Mouse (Mus musculus): ENCODE data around the gene Elmo1.

The Elmo1 gene

GRCm38 (mm10) chr13:20090133-20090710 is at the start of gene Elmo1:
Gene Elmo1, plus strand, starts transcription at chr13:20090596.
- peak; percentile 67 to 80 for DNase-seq

DNA sequence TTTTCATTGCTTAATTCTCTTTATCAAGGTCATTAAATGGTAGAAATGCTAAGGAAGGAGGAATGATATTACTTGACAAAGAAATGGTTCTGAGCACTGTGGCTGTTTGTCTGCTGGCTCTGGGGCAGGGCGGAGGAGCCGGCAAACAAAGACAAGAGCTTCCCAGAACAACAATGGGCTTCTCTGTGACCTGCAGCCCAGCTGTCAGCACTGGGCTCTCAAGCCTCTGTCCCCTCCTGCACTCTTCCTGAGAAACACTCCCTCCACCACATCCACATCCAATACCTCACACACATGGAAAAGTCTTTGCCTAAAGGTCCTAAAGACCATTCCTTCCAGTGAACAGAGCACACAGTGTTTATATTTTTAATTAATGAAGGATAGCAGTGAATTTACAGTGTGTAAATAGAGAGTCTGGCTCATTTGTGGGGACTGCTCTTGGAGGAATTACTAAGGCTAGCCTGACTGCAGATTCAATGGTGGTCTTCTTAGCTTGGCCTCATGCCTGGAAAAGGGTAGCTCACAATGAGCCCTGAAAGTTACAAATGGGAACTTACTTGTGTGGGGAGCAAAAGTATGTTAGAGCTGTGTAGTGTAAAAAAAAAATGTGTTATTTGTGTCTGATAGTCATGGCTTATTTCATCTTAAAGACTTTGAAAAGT is 49.1 kb upstream of the Elmo1 start:
- DNase-seq: no peak

DNA sequence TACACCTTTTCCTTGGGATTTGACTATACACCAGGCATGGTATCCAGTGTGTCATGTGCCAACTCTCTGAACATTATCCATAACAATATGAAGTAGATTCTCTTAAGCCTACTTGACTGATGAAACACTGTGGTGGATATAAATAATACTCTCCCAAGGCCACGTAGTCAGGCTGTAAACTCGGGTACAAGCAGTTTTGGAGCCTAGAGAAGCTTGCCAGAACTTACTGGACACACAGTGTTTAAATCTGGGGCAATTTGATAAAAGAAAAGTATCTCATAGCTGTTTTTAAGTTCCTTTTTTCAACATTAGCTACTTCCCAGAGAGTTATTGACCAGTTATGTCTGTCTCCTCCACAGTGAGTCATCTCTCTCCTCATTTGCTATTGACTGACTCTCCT is 47.5 kb upstream of the Elmo1 start:
- DNase-seq: no peak

- DNase-seq: no peak
These were observed 45.0 kb upstream of the Elmo1 start for GRCm38 (mm10) chr13:20045350-20045749.

DNA sequence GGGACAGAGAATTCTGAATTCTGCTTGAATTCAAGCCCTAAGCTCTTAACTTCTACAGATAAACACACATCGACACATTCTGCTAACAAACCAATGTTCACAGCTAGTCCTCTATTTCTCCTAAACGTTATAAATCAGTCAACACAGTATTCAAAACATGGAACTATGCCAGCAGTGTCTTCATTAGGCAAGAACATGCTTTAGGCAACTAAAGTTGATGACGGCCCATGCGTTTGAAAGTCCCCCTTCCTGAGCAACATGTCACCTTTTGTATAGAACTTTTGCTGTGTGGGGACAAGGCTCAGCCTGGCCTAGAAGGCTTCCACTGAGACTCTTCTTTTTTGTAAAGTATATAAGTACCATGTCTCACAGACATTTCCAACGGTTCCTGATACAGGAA is 44.6 kb upstream of the Elmo1 start:
- no peak for DNase-seq

- no peak for DNase-seq
These were observed 44.0 kb upstream of the Elmo1 start for GRCm38 (mm10) chr13:20046406-20046805.

DNA sequence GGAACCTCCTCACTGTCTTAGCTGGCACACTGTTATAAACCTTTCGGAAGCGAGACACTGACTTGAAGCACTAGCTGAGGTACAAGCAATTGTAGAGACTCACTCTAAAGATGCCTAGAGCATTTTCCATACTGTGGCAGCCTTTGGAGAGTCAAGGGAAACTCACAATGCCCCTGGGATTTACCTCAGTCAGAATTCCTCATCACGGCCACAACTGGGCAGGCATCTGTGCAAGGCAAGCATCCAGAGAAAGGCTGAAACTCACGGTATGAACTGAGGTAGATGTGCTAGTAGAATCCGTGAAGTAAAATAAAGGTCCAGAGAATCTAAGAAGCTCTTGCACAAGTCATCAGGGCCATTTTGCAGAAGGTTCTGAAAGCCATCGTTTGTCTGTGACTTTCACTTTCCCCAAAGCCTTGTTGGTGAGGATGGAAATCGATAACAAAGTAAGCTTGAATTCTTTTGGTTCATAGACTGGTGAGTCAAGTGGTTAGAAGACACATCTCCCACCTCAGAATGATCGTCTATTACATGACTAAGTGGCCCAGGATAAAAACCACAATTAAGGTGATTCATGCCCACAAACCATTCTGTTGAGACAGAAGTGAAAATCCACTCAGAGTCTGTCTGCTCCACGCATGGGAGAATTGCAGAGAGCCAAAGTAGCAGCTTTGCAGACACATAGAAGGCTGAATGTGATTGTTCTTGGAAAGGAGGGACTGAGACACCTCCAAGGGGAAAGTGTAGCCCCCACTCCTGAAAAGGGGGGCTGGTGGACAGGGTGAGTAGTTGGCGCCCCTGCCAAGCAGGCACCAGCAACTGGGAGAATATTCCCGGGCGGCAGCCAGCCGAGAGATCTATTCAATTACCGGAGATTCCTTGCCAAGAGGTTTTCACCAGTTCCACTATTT is 42.2 kb upstream of the Elmo1 start:
- no peak for DNase-seq

DNA sequence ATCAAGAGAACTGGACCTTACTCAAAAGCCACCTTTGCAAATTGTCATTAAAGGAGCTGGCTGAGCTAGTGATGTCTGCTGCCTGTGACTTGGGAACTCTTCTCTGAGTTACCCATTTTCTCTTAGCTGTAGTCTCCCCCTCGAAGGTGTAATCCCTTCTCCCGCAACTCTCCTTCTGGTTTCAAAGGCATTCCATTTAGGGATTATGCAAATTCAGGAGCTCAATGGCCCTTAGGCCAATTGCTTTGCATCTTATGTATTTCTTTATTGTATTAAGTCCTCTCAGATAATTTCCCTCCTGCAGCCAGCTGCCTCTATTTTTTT is 41.6 kb upstream of the Elmo1 start:
- no peak for DNase-seq

DNA sequence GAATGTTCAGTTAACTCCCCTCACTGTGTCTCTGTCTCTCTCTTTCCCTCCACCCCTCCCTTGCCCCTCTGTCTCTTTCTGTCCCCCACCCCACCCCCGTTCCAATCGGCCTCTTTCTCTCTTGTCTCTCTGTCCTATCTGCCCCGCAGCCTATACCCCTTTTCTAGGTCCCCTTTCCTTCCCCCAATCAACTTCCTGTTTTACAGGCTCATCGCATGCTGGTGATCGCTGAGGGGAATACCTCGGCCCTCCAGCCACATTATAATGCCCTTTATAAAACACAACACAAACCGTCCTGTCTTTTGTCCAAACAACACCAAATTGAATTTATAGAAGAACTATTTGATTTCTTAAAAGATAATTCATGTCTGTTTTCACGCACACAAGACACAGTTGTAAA is 40.7 kb upstream of the Elmo1 start:
- no peak for DNase-seq

DNA sequence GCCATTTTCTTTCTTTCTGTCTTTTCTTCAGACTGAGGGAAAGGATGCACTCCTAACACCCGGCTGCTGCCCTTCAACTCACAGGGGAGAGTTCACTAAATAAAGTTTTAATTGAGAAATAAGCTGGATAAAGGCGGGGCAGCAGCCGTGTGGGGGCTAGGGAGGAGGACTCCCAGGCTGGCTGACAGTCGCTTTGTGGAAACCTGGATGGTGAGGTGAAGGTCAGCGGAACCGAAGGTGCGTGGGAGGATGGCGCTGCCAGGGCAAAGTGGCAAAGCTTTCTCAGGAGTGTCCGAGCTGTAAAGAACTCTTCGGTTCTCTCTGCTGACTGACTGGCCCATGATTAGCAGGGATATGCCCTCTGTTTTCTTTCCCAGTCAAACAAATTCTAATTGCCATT is 40.2 kb upstream of the Elmo1 start:
- DNase-seq: peak in 1 of 2 experiments; percentile 5

DNA sequence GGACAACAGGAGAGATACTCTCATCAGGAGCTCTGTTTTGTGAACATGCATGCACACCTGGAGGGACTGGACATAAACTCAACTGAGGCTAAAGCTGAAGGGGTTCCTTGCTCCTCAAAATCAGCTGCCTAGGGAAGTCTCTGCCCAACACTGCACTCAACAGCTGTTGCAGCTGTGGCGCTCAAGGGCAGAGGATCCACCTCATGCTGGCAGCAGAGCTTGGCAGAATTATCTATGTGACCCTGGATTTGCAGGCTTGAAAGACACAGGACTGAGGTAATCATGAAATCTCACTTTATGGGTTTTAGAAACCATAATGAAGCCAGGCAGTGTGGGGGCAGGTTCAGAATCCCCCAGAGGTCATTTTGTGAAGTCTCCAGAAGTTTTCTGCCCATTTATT is 32.5 kb upstream of the Elmo1 start:
- no peak for DNase-seq

- no peak for DNase-seq
These were observed 29.4 kb upstream of the Elmo1 start for GRCm38 (mm10) chr13:20061031-20061430.

DNA sequence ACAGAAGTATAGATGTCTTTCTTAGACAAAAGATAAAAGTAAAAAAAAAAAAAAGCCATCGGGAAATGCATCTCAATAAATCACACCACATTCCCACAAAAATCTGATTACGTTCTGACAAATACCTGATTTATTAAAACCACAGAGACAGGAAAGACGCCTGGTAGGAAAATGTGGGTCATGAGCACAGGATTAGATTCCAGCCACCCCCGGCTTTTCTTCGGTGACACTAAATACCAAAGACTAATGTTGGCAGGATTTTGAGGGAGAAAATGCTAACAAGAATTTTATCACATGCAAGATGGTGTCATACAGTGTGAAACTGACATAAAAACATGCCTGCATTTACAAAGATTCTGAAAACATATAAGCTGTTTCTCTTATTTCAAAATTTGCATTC is 27.1 kb upstream of the Elmo1 start:
- DNase-seq: peak; percentile 8 to 20

- no peak for DNase-seq
These were observed 18.4 kb upstream of the Elmo1 start for GRCm38 (mm10) chr13:20072043-20072442.

DNA sequence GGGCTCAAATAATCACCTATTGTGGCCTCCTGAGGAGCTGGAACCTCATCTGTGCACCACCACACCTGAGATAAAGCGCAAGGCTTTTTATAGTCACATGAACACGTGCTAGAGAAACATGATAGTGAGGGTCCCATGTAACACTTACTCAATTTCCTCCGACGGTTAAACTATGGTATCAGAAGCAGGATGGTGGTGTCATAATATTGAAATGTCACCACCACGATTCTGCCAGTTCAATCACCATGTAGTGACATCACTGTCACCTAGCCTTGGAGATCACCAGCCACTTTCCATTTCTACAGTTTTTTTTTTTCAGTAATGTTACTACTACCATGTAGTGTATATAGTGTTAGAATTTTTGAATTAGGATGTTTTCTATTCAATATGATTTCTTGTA is 17.4 kb upstream of the Elmo1 start:
- no peak for DNase-seq

- no peak for DNase-seq
These were observed 13.9 kb upstream of the Elmo1 start for GRCm38 (mm10) chr13:20076521-20076920.

DNA sequence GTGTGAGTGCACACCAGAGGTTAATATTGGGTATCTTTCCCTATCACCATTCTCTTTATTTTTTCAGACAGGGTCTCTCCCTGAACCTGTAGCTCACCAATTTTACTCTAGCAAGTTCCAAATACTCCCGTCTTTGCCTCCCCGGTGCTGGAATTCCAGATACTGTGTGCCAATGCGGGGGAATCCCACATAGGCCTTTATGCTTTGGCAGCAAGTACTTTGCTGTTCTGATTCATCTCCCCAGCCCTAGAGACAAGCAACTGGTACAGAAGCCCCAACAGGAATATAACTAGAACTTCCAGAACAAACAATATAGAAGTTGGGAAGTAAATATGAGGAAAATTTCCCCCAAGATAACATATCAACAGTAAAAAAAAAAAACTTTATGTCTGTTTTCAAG is 13.2 kb upstream of the Elmo1 start:
- no peak for DNase-seq

DNA sequence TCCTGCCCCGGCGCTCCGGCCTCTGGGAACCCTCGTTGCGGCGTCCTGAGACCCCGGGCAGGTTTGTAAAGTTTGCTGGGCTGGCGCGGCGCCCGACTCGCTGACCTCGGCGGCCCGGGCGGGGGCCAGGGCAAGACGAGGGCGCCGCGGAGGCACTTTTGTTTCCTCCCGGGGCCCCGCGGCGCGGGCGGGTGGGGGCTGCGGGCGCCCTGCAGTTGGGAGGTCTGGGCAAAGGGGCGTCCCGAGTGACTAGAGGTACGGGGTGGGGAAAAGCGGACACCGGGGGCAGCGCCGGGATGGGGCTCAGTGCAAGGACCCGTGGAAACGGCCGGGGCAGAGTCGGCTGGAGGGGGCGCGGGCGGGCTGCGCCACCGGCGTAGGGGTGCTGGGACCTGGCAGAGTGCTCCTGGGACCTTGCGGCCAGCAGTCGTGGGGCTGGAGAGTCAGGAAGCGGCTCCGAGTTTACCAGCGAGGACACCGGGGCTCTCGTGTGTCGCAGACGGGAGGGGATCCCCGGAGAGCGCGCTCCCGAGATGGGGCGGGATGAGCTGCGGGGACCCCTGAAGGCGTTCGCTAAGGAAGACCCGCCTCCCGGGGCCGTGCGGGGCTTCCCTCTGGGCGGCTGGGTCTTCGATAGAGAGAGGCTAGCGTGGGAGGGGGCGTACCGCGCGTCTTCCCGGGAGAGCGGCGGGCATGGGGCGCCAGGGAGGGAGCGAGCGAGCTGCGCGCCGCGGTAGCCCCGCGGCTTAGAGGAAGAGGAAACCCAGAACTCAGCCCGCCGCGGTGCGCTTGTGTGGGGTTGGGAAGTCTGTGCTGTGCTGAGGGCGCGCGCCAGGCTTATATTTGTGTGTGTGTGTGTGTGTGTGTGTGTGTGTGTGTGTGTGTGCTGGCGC is 561 bp downstream of the Elmo1 start:
- DNase-seq: peak; percentile 9 to 60

- no peak for DNase-seq
These were observed 1.2 kb downstream of the Elmo1 start for GRCm38 (mm10) chr13:20091604-20091926.

DNA sequence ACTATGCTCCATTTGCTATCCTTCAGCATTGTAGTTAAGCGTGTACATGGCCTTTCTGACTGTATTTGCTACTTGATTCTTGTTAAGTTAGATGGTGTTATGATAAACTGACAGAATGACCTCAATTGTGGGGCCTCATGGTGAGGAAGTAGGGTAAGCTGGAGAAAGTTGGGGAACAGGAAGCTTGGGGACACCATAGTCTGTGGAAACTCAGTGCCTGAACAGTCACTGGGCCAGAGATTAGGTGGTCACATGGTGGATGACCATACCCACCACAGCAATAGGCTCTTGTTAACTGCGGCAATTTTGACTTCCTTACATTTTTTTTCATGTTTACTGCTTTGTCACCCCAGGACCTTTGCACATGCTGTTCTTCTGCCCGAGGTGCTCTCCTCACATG is 1.9 kb downstream of the Elmo1 start:
- DNase-seq: no peak

- DNase-seq: peak; percentile 35 to 42
These were observed 3.1 kb downstream of the Elmo1 start for GRCm38 (mm10) chr13:20093307-20094045.

- DNase-seq: no peak
These were observed 4.7 kb downstream of the Elmo1 start for GRCm38 (mm10) chr13:20094916-20095700.

All from kidney, postnatal 36 days (tissue).